Mouse (Mus musculus) bone marrow macrophage, adult 2 months (primary cell): ENCODE measurements around the gene Stub1.

ENCODE experiments used
- CTCF ChIP-seq: IDR thresholded peaks from 2 replicates; pipeline ENCODE4 v1.5.1; 2012; ENCODE audit warnings: low read depth, mild to moderate bottlenecking, low read length, moderate library complexity
- POLR2A ChIP-seq: IDR thresholded peaks from 2 replicates; pipeline ENCODE4 v1.6.1; 2012; ENCODE audit warnings: mild to moderate bottlenecking, low read depth, low read length, borderline replicate concordance

DNA sequence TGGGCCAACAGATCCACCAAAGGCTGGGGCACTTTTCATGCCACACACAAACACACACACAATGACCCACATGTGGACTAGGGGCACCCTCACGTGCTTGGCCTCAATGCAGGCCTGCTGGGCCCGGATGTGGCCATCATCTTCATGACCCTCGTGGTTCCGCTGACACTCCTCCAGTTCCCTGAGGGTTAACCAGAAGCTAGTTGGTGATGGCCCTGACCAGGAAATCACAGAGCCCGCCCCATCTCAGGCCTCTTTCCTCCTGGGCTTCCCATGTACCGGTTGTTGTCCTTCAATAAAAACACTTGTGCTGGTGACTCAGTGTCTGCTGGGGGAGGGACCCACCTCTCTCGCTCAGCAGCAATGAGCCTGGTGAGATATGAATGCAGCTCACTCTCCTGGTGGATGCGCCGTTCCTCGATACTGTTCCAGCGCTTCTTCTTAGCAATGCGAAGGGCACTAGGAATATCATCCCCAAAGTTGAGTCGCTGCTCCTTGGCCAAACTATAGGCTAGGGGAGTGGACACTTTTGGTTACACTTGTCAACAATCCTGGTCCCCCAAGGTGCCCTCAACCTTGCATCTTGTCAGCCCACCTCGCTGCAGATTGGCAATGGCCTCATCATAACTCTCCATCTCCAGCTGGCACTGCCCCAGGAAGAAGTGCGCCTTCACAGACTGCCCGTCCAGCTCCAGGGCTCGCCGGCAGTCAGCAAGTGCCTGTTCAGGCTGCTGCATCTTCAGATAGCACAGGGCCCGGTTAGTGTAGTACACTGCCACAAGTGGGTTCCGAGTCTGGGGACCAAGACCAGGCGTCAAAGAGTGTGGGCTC, 1.5 kb downstream of the Stub1 start:
- no peak for TF ChIP-seq POLR2A
- no peak for TF ChIP-seq CTCF
